Mouse (Mus musculus) macrophage (primary cell): Measurements from ENCODE around the gene Cdsn. TPM values are rescaled to one million over a fixed set of nuclear protein-coding genes. Genes with fewer than 3 reads are reported as not detected.
A peak's percentile ranks its signal among the peaks of the same experiment; 100 is the strongest.

Experiments
- H3K27ac ChIP-seq: fragments of 350-480 bp; formaldehyde crosslinking; 2 replicates; pipeline ENCODE4 v1.9.0; 2021
- H3K36me3 ChIP-seq: fragments of 350-480 bp; formaldehyde crosslinking; 2 replicates; pipeline ENCODE4 v1.9.0; 2021; ENCODE audit errors: inconsistent target
- H3K4me3 ChIP-seq: fragments of 350-480 bp; formaldehyde crosslinking; 2 replicates; pipeline ENCODE4 v1.9.0; 2021; ENCODE audit errors: inconsistent target
- H3K79me2 ChIP-seq: fragments of 350-480 bp; formaldehyde crosslinking; 2 replicates; pipeline ENCODE4 v1.9.0; 2021; ENCODE audit errors: inconsistent target
- WGBS: methylation state at CpG from one replicate; pipeline ENCODE4 v1.1.7; 2026; ENCODE audit warnings: inconsistent platforms; ENCODE audit not compliant: missing documents; 5-methylcytosine and 5-hydroxymethylcytosine counted together
- polyA plus RNA-seq: library from polyadenylated mRNA; stranded (reverse); fragments of 250-400 nt; gene quantifications from 3 replicates; pipeline ENCODE4 v1.2.4, GENCODE M21; 2018; ENCODE audit warnings: inconsistent platforms

Gene Cdsn
- polyA plus RNA-seq, 1 experiment from 2014 or later, result not detected

- H3K27ac ChIP-seq, result peak within 1 kb of the TSS; percentile 28
These were observed 35.1 kb upstream of the Cdsn start, which contains the start of the genes Tcf19 and Cchcr1 for GRCm38 (mm10) chr17:35516652-35517500. Tcf19 (minus strand) TSS chr17:35516824. Cchcr1 (plus strand) TSS chr17:35517100.

GRCm38 (mm10) chr17:35517526-35517925 lies 34.4 kb upstream of the Cdsn start:
- Histone ChIP-seq H3K36me3 (no peaks in the 10 kb centered on the region), H3K27ac (no peak overlapping the region)

More at GRCm38 (mm10) chr17:35516652-35517500, 35.1 kb upstream of the Cdsn start, which contains the start of the genes Tcf19 and Cchcr1:
- no peaks in the 10 kb centered on the region for H3K36me3 ChIP-seq
- H3K79me2 ChIP-seq, result no peaks in the 10 kb centered on the region
- H3K4me3 ChIP-seq, result peak within 1 kb of the TSS; percentile 66
- WGBS, result under 1% methylated on average over 59 of the region's 67 CpGs

GRCm38 (mm10) chr17:35524354-35524753 lies 27.6 kb upstream of the Cdsn start:
- Histone ChIP-seq H3K36me3 (peaks cover 8% of the 10 kb centered on the region; the same call in 1 of the 2 replicates), H3K79me2 (no peaks in the 10 kb centered on the region), H3K4me3 (no peak overlapping the region), H3K27ac (no peak overlapping the region)
- 92% methylated on average over 9 of the region's 9 CpGs for WGBS

More at GRCm38 (mm10) chr17:35517526-35517925, 34.4 kb upstream of the Cdsn start:
- H3K79me2 ChIP-seq, result no peaks in the 10 kb centered on the region
- 27% methylated on average over 12 of the region's 12 CpGs for WGBS
- H3K4me3 ChIP-seq, result peak overlapping the region; percentile 53

- H3K79me2 ChIP-seq, result no peaks in the 10 kb centered on the region
- H3K27ac ChIP-seq, result no peak overlapping the region
- peaks cover 8% of the 10 kb centered on the region; the same call in 1 of the 2 replicates for H3K36me3 ChIP-seq
- WGBS, result 57% methylated on average over 8 of the region's 8 CpGs
- H3K4me3 ChIP-seq, result no peak overlapping the region
These were observed 25.3 kb upstream of the Cdsn start for GRCm38 (mm10) chr17:35526644-35527043.

GRCm38 (mm10) chr17:35532360-35532759 lies 19.6 kb upstream of the Cdsn start:
- no peaks in the 10 kb centered on the region for H3K36me3 ChIP-seq
- H3K79me2 ChIP-seq, result no peaks in the 10 kb centered on the region
- 20% methylated on average over 3 of the region's 3 CpGs for WGBS
- H3K4me3 ChIP-seq, result no peak overlapping the region
- H3K27ac ChIP-seq, result no peak overlapping the region

- no peak within 1 kb of the TSS for H3K27ac ChIP-seq
- H3K4me3 ChIP-seq, result no peak within 1 kb of the TSS
- 36% methylated on average over 7 of the region's 7 CpGs for WGBS
- H3K36me3 ChIP-seq, result no peaks in the 10 kb centered on the region
- no peaks in the 10 kb centered on the region for H3K79me2 ChIP-seq
These were observed 19.0 kb upstream of the Cdsn start, which contains the start of gene Psors1c2 for GRCm38 (mm10) chr17:35532901-35533300. Psors1c2 (plus strand) TSS chr17:35533201.

GRCm38 (mm10) chr17:35534343-35534742 lies 17.6 kb upstream of the Cdsn start:
- H3K36me3 ChIP-seq, result no peaks in the 10 kb centered on the region
- no peaks in the 10 kb centered on the region for H3K79me2 ChIP-seq
- H3K4me3 ChIP-seq, result no peak overlapping the region
- 12% methylated on average over 6 of the region's 6 CpGs for WGBS
- H3K27ac ChIP-seq, result no peak overlapping the region

- Histone ChIP-seq H3K4me3 (no peak overlapping the region), H3K79me2 (no peaks in the 10 kb centered on the region), H3K27ac (no peak overlapping the region), H3K36me3 (no peaks in the 10 kb centered on the region)
- 79% methylated on average over 3 of the region's 4 CpGs for WGBS
These were observed 14.5 kb upstream of the Cdsn start for GRCm38 (mm10) chr17:35537421-35537820.

- Histone ChIP-seq H3K36me3 (no peaks in the 10 kb centered on the region), H3K4me3 (no peak overlapping the region), H3K27ac (no peak overlapping the region), H3K79me2 (no peaks in the 10 kb centered on the region)
- WGBS, result 89% methylated on average over 1 of the region's 1 CpGs
These were observed 13.5 kb upstream of the Cdsn start for GRCm38 (mm10) chr17:35538476-35538875.

GRCm38 (mm10) chr17:35539540-35539939 lies 12.4 kb upstream of the Cdsn start:
- WGBS, result 63% methylated on average over 10 of the region's 10 CpGs
- Histone ChIP-seq H3K36me3 (no peaks in the 10 kb centered on the region), H3K27ac (no peak overlapping the region)

GRCm38 (mm10) chr17:35542761-35543411 lies 9.0 kb upstream of the Cdsn start:
- WGBS, result 76% methylated on average over 15 of the region's 15 CpGs

More at GRCm38 (mm10) chr17:35539540-35539939, 12.4 kb upstream of the Cdsn start:
- no peaks in the 10 kb centered on the region for H3K79me2 ChIP-seq
- no peak overlapping the region for H3K4me3 ChIP-seq

GRCm38 (mm10) chr17:35543412-35543861 lies 8.5 kb upstream of the Cdsn start:
- 61% methylated on average over 14 of the region's 14 CpGs for WGBS
- Histone ChIP-seq H3K36me3 (no peaks in the 10 kb centered on the region), H3K4me3 (no peak overlapping the region), H3K79me2 (no peaks in the 10 kb centered on the region), H3K27ac (no peak overlapping the region)

More at GRCm38 (mm10) chr17:35542761-35543411, 9.0 kb upstream of the Cdsn start:
- Histone ChIP-seq H3K27ac (no peak overlapping the region), H3K36me3 (no peaks in the 10 kb centered on the region), H3K79me2 (no peaks in the 10 kb centered on the region), H3K4me3 (no peak overlapping the region)

GRCm38 (mm10) chr17:35544001-35544400 lies 7.9 kb upstream of the Cdsn start:
- no peaks in the 10 kb centered on the region for H3K36me3 ChIP-seq
- H3K4me3 ChIP-seq, result no peak overlapping the region
- no peaks in the 10 kb centered on the region for H3K79me2 ChIP-seq
- 46% methylated on average over 6 of the region's 6 CpGs for WGBS
- H3K27ac ChIP-seq, result no peak overlapping the region

- H3K79me2 ChIP-seq, result no peaks in the 10 kb centered on the region
These were observed 7.2 kb upstream of the Cdsn start for GRCm38 (mm10) chr17:35544680-35545079.

GRCm38 (mm10) chr17:35547465-35547864 lies 4.5 kb upstream of the Cdsn start:
- no CpG with 5 or more reads among the region's 2 CpGs for WGBS
- H3K36me3 ChIP-seq, result no peaks in the 10 kb centered on the region
- no peak overlapping the region for H3K27ac ChIP-seq
- no peak overlapping the region for H3K4me3 ChIP-seq
- no peaks in the 10 kb centered on the region for H3K79me2 ChIP-seq

More at GRCm38 (mm10) chr17:35544680-35545079, 7.2 kb upstream of the Cdsn start:
- Histone ChIP-seq H3K4me3 (no peak overlapping the region), H3K27ac (no peak overlapping the region), H3K36me3 (no peaks in the 10 kb centered on the region)
- 45% methylated on average over 6 of the region's 6 CpGs for WGBS
